Mouse (Mus musculus) forebrain, embryonic 16.5 days (tissue): ENCODE measurements around the gene Atg14. TPM values are rescaled to one million over a fixed set of nuclear protein-coding genes. Genes with fewer than 3 reads are reported as not detected.
"Not testable (repeated sequence)": the region's sequence is repeated elsewhere in the genome, so short reads cannot be mapped to it uniquely, and the experiment has no call there.

ENCODE experiments used
- ATAC-seq: fragments of 200-750 bp; cut with Nextera tagmentation; 2 replicates; pipeline ENCODE4 v1.8.0; 2017; ENCODE audit warnings: mild to moderate bottlenecking, moderate library complexity
- H3K27ac ChIP-seq: fragments of 300-500 bp; sonication (generic); 2 replicates; pipeline ENCODE4 v1.5.1; 2014; ENCODE audit warnings: low read length, control low read depth
- H3K27me3 ChIP-seq: fragments of 300-500 bp; sonication (generic); replicated peaks from 2 replicates; pipeline ENCODE4 v1.6.1; 2014; ENCODE audit warnings: low read length; ENCODE audit not compliant: control insufficient read depth, insufficient read depth
- H3K36me3 ChIP-seq: fragments of 300-500 bp; sonication (generic); 2 replicates; pipeline ENCODE4 v1.6.1; 2014; ENCODE audit not compliant: control insufficient read depth, insufficient read depth
- H3K4me1 ChIP-seq: fragments of 300-500 bp; sonication (generic); replicated peaks from 2 replicates; pipeline ENCODE4 v1.6.1; 2014; ENCODE audit warnings: low read length; ENCODE audit not compliant: control insufficient read depth, insufficient read depth
- H3K4me2 ChIP-seq: fragments of 300-500 bp; sonication (generic); 2 replicates; pipeline ENCODE4 v1.6.1; 2014; ENCODE audit warnings: mild to moderate bottlenecking, low read length, control low read depth
- H3K4me3 ChIP-seq: fragments of 300-500 bp; sonication (generic); replicated peaks from 2 replicates; pipeline ENCODE4 v1.5.1; 2014; ENCODE audit warnings: mild to moderate bottlenecking, low read length, control low read depth
- H3K9ac ChIP-seq: fragments of 300-500 bp; sonication (generic); replicated peaks from 2 replicates; pipeline ENCODE4 v1.6.1; 2014; ENCODE audit warnings: low read depth, low read length, control low read depth
- H3K9me3 ChIP-seq: fragments of 300-500 bp; sonication (generic); 2 replicates; pipeline ENCODE4 v1.6.1; 2016; ENCODE audit warnings: low read length; ENCODE audit not compliant: control insufficient read depth
- WGBS: fragments of 180-500 bp; shearing (Covaris S2); extraction: QIAGEN DNeasy Blood & Tissue Kit; methylation state at CpG from one replicate; pipeline ENCODE4 v1.1.7; 2014; 5-methylcytosine and 5-hydroxymethylcytosine counted together
- polyA plus RNA-seq: library from polyadenylated mRNA; unstranded; fragments of >200 nt; fragmentation: Nextera tagmentation; extraction: Ambion mirVana; gene quantifications from 2 replicates; pipeline ENCODE4 v1.2.1, GENCODE M21; 2015

The Atg14 gene
- polyA plus RNA-seq, 1 experiment from 2014 or later, result 22.2 TPM

DNA sequence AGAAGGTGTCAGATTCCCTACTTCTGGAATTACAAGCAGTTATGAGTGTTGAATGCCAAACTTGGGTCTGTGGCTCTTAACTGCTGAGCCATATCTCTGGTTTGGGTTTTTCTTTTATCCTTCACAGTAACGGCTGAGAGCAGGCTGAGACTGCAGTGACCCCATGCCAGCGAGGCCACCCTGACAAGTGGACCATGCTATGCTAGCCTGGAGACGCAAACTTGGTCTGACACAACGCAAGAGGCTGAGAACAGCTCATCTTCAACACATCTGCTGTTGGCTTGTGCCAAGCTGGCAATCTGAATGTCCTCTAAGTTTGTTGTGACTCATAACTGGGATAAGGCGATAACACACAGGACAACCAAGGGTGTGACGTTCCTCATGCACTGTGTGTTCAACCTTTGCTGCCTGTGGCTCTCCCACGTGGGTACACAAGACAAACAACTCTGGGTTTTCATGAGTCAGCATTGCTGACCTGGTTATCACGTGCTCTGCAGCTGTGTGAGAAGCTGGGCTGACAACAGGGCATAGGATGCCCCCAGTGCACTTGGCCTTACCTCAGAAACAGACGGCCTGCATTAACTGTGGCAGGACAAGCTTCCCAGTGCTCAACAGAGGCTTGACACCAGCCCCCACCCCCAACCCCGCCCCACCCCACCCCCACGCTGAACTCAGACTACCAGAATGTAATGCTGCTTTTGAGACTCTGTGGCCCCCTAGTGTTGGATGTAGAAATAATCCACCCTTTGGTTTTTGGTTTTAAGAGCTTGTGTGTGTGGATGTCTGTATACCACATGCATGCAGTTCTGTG lies 36.9 kb downstream of the Atg14 start:
- no peak overlapping the region for H3K4me3 ChIP-seq
- no peaks in the 10 kb centered on the region for H3K9me3 ChIP-seq
- H3K9ac ChIP-seq, result no peak overlapping the region
- 0 out of 2 replicates have a peak, but pooled peaks cover 2% of the 10 kb centered on the region for H3K36me3 ChIP-seq
- WGBS, result 48% methylated on average over 11 of the region's 11 CpGs
- no peaks in the 10 kb centered on the region for H3K4me1 ChIP-seq
- H3K4me2 ChIP-seq, result no peak overlapping the region
- H3K27me3 ChIP-seq, result no peaks in the 10 kb centered on the region
- ATAC-seq, result peak; percentile 60
- H3K27ac ChIP-seq, result no peak overlapping the region

DNA sequence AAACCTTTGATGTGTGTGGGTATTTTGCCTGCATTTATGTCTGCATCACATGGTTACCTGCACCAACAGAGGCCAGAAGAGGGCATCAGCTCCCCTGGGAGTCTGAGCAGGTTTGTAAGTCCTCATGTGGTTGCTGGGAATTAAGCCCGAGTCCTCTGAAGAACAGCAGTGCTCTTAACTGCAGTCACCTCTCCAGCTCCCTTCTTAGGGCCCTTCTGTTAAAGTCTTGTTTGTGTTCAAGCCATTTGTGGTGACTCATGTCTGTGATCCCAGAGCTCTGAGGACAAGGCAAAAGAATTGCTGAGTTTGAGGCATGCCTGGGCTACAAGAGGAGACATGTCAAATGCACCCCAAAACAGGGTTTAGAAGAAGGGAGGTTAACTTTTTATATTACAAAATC lies 38.0 kb downstream of the Atg14 start:
- no peak overlapping the region for H3K9ac ChIP-seq
- H3K27ac ChIP-seq, result no peak overlapping the region
- ATAC-seq, result no peak
- no peak overlapping the region for H3K4me2 ChIP-seq
- no peaks in the 10 kb centered on the region for H3K4me1 ChIP-seq
- H3K9me3 ChIP-seq, result no peaks in the 10 kb centered on the region
- no peaks in the 10 kb centered on the region for H3K27me3 ChIP-seq
- H3K4me3 ChIP-seq, result no peak overlapping the region
- WGBS, result 62% methylated on average over 1 of the region's 1 CpGs
- 0 out of 2 replicates have a peak, but pooled peaks cover 2% of the 10 kb centered on the region for H3K36me3 ChIP-seq

DNA sequence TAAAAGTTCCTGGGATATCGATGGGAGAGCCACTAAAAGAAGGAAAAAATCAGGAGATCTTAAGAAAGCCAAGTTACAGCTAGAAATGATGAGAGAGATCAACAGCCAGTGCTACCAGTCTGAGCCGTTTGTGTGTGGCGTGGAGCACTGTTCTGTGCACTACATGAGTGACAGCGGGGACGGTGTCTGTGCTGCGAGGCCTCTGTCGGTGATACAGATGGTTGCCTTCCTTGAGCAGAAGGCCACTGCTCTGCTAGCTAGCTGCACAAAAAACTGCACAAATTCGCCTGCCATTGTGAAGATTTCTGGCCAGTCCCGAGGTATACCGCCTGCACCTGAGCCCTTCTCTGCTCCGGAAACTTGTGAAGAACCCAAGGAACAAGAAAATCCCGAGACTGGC lies 40.9 kb downstream of the Atg14 start:
- not testable (repeated sequence) for H3K27ac ChIP-seq, H3K4me2 ChIP-seq, H3K9ac ChIP-seq, ATAC-seq, H3K9me3 ChIP-seq, H3K27me3 ChIP-seq, H3K4me1 ChIP-seq, H3K36me3 ChIP-seq, H3K4me3 ChIP-seq
- WGBS, result 93% methylated on average over 10 of the region's 12 CpGs

DNA sequence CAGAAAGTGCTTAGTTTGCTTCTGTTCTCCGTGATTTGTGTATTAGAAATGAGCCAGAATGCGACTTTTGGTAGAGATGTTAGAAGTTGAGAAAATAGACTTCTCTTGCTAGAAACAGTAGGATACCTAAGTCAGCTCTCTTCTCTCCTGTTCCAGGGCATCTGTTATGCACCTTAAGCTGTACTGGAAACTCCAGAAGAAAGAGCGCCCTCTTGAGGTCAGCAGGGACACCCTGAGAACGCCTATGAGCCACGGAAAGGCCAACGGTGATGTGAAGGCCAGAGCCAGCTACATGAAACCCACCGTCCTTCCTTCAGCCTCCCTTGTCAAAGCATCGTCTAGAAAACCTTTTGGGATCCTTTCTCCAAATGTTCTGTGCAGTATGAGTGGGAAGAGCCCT lies 41.4 kb downstream of the Atg14 start:
- H3K4me2 ChIP-seq, result no peak overlapping the region
- H3K4me1 ChIP-seq, result no peaks in the 10 kb centered on the region
- WGBS, result 35% methylated on average over 8 of the region's 8 CpGs
- H3K9ac ChIP-seq, result no peak overlapping the region
- H3K27ac ChIP-seq, result no peak overlapping the region
- H3K27me3 ChIP-seq, result no peaks in the 10 kb centered on the region
- H3K9me3 ChIP-seq, result no peaks in the 10 kb centered on the region
- 0 out of 2 replicates have a peak, but pooled peaks cover 2% of the 10 kb centered on the region for H3K36me3 ChIP-seq
- ATAC-seq, result no peak
- H3K4me3 ChIP-seq, result no peak overlapping the region

DNA sequence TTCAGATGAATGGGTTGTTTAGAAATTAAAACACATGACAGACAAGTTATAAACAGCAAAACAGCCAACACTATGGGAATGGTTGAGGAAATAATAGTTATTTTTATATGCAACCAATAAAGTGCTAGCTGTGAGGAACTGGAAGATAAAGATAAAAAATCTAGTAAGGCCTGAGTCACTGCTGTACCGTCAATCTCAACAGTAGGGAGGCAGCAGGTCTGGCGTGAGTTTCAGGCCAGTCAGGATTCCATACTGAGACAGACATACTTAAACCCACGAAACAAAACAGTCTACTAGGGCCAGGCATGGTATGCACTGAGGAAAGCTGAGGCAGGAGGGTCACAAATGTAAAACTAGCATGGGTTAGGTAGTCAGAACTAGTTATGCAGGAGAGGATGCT lies 42.2 kb downstream of the Atg14 start:
- 75% methylated on average over 3 of the region's 3 CpGs for WGBS
- no peaks in the 10 kb centered on the region for H3K9me3 ChIP-seq
- no peak for ATAC-seq

DNA sequence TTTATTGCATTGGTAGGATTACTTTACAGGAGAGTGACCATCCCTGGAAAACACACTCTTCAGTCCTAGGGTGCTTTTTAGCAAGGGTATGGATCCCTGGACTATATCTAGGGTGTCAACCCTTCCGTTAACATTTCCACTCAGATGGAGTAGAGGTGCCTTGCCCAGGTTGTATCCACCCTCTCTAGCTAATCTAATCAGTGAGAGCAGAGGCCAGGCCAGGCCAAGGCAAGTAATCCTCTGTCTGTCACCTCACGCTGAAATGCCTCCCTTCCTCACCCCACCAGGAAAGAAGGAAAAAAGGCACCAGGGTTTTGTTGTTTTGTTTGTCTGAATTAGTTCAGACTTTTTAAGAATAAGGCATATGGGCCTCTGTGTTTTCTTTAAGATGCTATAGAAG lies 42.6 kb downstream of the Atg14 start:
- Histone ChIP-seq H3K27ac (no peak overlapping the region), H3K4me2 (no peak overlapping the region), H3K36me3 (0 out of 2 replicates have a peak, but pooled peaks cover 2% of the 10 kb centered on the region), H3K9ac (no peak overlapping the region), H3K4me1 (no peaks in the 10 kb centered on the region), H3K27me3 (no peaks in the 10 kb centered on the region), H3K9me3 (no peaks in the 10 kb centered on the region), H3K4me3 (no peak overlapping the region)
- WGBS, result 88% methylated on average over 2 of the region's 2 CpGs
- ATAC-seq, result no peak

More for the DNA sequence above, 42.2 kb downstream of the Atg14 start:
- Histone ChIP-seq H3K4me3 (no peak overlapping the region), H3K9ac (no peak overlapping the region), H3K27me3 (no peaks in the 10 kb centered on the region), H3K36me3 (0 out of 2 replicates have a peak, but pooled peaks cover 2% of the 10 kb centered on the region), H3K4me1 (no peaks in the 10 kb centered on the region), H3K27ac (no peak overlapping the region), H3K4me2 (no peak overlapping the region)

DNA sequence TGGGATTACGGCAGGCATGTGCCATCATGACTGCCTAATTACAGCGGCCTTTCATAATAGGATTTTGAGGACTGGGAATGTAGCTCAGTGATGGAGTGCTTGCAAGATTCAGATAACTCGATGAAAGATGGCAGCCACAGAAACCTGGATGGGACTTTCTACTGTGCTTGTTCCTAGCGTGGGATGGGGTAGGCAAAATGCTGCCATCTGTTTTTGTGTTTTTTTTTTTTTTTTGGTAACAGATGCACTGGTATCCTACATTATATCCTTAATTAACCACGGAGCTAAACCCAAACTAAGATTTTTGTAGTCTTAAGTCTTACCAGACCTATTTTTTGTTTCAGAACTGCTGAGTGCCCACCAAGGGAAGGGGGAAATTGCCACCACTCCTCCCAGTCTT lies 44.6 kb downstream of the Atg14 start:
- Histone ChIP-seq H3K27ac (no peak overlapping the region), H3K27me3 (no peaks in the 10 kb centered on the region), H3K4me1 (no peaks in the 10 kb centered on the region), H3K4me2 (no peak overlapping the region), H3K4me3 (no peak overlapping the region), H3K9me3 (no peaks in the 10 kb centered on the region), H3K9ac (no peak overlapping the region), H3K36me3 (no peaks in the 10 kb centered on the region)
- 70% methylated on average over 5 of the region's 5 CpGs for WGBS
- no peak for ATAC-seq

DNA sequence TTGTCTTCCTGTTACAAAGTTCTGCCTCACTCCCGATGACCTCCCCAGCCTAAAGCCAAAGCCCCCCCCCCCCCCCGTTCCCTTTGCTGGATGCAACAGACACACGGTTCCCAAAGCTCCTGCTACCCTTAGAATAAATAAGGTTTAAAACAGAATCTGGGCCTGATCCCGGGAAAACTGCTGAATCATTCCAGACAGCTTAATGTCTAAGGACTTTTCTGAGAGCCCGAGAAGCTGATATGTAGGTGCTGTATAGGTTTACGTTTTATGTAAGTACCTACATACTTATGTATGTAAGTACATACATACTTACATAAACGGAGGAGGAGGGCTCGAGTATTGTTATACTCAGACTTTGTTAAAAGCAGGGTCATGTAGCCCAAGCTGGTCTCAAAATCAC lies 45.1 kb downstream of the Atg14 start:
- Histone ChIP-seq H3K36me3 (no peaks in the 10 kb centered on the region), H3K4me2 (no peak overlapping the region), H3K9me3 (no peaks in the 10 kb centered on the region), H3K4me3 (no peak overlapping the region), H3K27ac (no peak overlapping the region), H3K27me3 (no peaks in the 10 kb centered on the region), H3K4me1 (no peaks in the 10 kb centered on the region), H3K9ac (no peak overlapping the region)
- WGBS, result 80% methylated on average over 8 of the region's 8 CpGs
- no peak for ATAC-seq

DNA sequence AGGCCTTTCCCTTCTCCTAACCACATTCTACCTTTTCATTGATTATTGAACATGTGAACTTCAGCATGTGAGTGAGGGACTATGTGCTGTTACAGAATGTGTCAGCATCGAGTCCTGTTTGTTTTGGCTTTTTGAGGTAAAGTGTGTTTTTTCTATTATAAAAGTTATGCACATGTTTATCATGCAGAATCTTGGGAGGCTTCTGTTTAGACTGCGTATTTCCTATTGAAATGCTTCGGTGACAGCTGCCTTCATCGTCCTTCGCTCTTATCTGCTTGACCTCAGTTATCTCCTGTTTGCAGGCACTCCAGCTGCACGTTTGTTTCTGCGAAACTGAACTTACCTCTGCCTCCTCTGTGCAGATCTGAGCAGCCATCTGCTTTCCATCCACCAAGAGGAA lies 48.1 kb downstream of the Atg14 start:
- H3K27me3 ChIP-seq, result no peaks in the 10 kb centered on the region
- no peaks in the 10 kb centered on the region for H3K9me3 ChIP-seq
- no peaks in the 10 kb centered on the region for H3K36me3 ChIP-seq
- no peak overlapping the region for H3K9ac ChIP-seq
- H3K27ac ChIP-seq, result no peak overlapping the region
- ATAC-seq, result no peak
- no peaks in the 10 kb centered on the region for H3K4me1 ChIP-seq
- WGBS, result 96% methylated on average over 7 of the region's 7 CpGs
- H3K4me3 ChIP-seq, result no peak overlapping the region
- no peak overlapping the region for H3K4me2 ChIP-seq
